Mouse (Mus musculus) Patski (cell line): ENCODE measurements around the gene Gls. TPM values are rescaled to one million over a fixed set of nuclear protein-coding genes. Genes with fewer than 3 reads are reported as not detected.

ENCODE experiments used
- ATAC-seq: fragments of 100-300 bp; one replicate; pipeline ENCODE4 v1.8.0; 2021
- CTCF ChIA-PET: fragments of 350-600 bp; sonication (Branson Sonifier 250); formaldehyde crosslinking; loops from one replicate; lab custom pipeline; 2022; ENCODE audit warnings: inconsistent platforms; lab: Charles Lee
- POLR2A ChIA-PET: fragments of 350-600 bp; sonication (Branson Sonifier 250); formaldehyde crosslinking; loops from one replicate; lab custom pipeline; 2022; ENCODE audit warnings: antibody characterized with exemption, inconsistent platforms; lab: Charles Lee
- DNase-seq: peaks from one replicate; pipeline ENCODE4 v3.0.0-alpha.2; 2011; ENCODE audit warnings: low read depth, low spot score
- H3K27me3 ChIP-seq: fragments of 371-371 bp; one replicate; pipeline ENCODE4 v1.5.1; 2021
- CTCF ChIP-seq: fragments of 100-300 bp; IDR thresholded peaks from one replicate; pipeline ENCODE4 v1.5.1; 2021
- in situ Hi-C: fragments of 300-500 bp; cut with MboI; formaldehyde crosslinking; loops from 3 replicates; pipeline ENCODE4 v1.11.1; 2018; ENCODE audit warnings: low pct_unique_long_range_greater_than_20kb, mixed read lengths
- polyA plus RNA-seq: library from polyadenylated mRNA; unstranded; gene quantifications from one replicate; pipeline ENCODE4 v1.2.3, GENCODE M21; 2021

Gene Gls
- polyA plus RNA-seq, 1 experiment from 2014 or later, result 174 TPM

- no peak for TF ChIP-seq CTCF
- DNase-seq (peak; percentile 66), ATAC-seq (peak; percentile 72)
- CTCF ChIA-PET, result interaction anchor here (1.3 to 2.1 kb wide), 5 partner anchors 9 to 21 kb away, joined by 4 to 10 read pairs (median 4); partner anchors contain the start of gene Gls
- in situ Hi-C loops, result no loop called here
- no peaks in the 10 kb centered on the region for H3K27me3 ChIP-seq
- POLR2A ChIA-PET, result interaction anchor here (0.6 to 1.5 kb wide), 3 partner anchors 10 to 42 kb away, joined by 3 to 5 read pairs (median 4); partner anchors contain the start of gene Gls
Observed at GRCm38 (mm10) chr1:52251038-52251735, 18.2 kb upstream of the Gls start.

- ATAC-seq (no peak), DNase-seq (no peak)
- CTCF ChIA-PET, result interaction anchor here (0.5 kb wide), 1 partner anchor 10 kb away, joined by 3 read pairs; no protein-coding TSS in a partner anchor
- no peaks in the 10 kb centered on the region for H3K27me3 ChIP-seq
- POLR2A ChIA-PET, result no interaction called here
- in situ Hi-C loops, result no loop called here
- TF ChIP-seq CTCF, result no peak
Observed at GRCm38 (mm10) chr1:52248899-52249556, 16.0 kb upstream of the Gls start.

GRCm38 (mm10) chr1:52242270-52242669 lies 9.2 kb upstream of the Gls start:
- no peak for DNase-seq
- in situ Hi-C loops, result no loop called here
- no peak for TF ChIP-seq CTCF
- POLR2A ChIA-PET, result interaction anchor here (0.9 to 1.6 kb wide), 2 partner anchors 9 to 11 kb away, joined by 3 to 5 read pairs; no protein-coding TSS in a partner anchor
- ATAC-seq, result no peak
- CTCF ChIA-PET, result interaction anchor here (1.6 kb wide), 2 partner anchors 9 to 11 kb away, joined by 4 to 10 read pairs; no protein-coding TSS in a partner anchor
- no peaks in the 10 kb centered on the region for H3K27me3 ChIP-seq

GRCm38 (mm10) chr1:52232766-52233140 lies 279 bp downstream of the Gls start:
- POLR2A ChIA-PET, result interaction anchor here (0.9 to 1.8 kb wide), 10 partner anchors 9 to 78 kb away, joined by 3 to 5 read pairs (median 4); no protein-coding TSS in a partner anchor
- no peak for TF ChIP-seq CTCF
- no peak for DNase-seq

GRCm38 (mm10) chr1:52231939-52232765 lies 880 bp downstream of the Gls start:
- in situ Hi-C loops, result no loop called here
- ChIA-PET CTCF (interaction anchor here (0.9 to 1.1 kb wide), 3 partner anchors 14 to 62 kb away, joined by 3 to 4 read pairs (median 3); no protein-coding TSS in a partner anchor), POLR2A (interaction anchor here (0.5 to 1.8 kb wide), 9 partner anchors 9 to 78 kb away, joined by 3 to 4 read pairs (median 3); no protein-coding TSS in a partner anchor)
- peak; percentile 17 for ATAC-seq
- no peaks in the 10 kb centered on the region for H3K27me3 ChIP-seq
- DNase-seq, result no peak
- TF ChIP-seq CTCF, result no peak

More at GRCm38 (mm10) chr1:52232766-52233140, 279 bp downstream of the Gls start:
- no peaks in the 10 kb centered on the region for H3K27me3 ChIP-seq
- no peak for ATAC-seq
- CTCF ChIA-PET, result interaction anchor here (1.0 to 1.1 kb wide), 3 partner anchors 14 to 61 kb away, joined by 3 to 4 read pairs (median 4); no protein-coding TSS in a partner anchor
- in situ Hi-C loops, result no loop called here

- ATAC-seq (no peak), DNase-seq (no peak)
- in situ Hi-C loops, result no loop called here
- TF ChIP-seq CTCF, result no peak
- no peaks in the 10 kb centered on the region for H3K27me3 ChIP-seq
- ChIA-PET CTCF (interaction anchor here (1.8 kb wide), 1 partner anchor 20 kb away, joined by 4 read pairs; no protein-coding TSS in a partner anchor), POLR2A (interaction anchor here (1.2 kb wide), 1 partner anchor 24 kb away, joined by 3 read pairs; no protein-coding TSS in a partner anchor)
Observed at GRCm38 (mm10) chr1:52230404-52230803, 2.6 kb downstream of the Gls start.

GRCm38 (mm10) chr1:52228178-52228577 lies 4.9 kb downstream of the Gls start:
- in situ Hi-C loops, result no loop called here
- no peaks in the 10 kb centered on the region for H3K27me3 ChIP-seq
- no peak for ATAC-seq
- POLR2A ChIA-PET, result no interaction called here
- no peak for DNase-seq
- CTCF ChIA-PET, result no interaction called here
- TF ChIP-seq CTCF, result no peak

GRCm38 (mm10) chr1:52226416-52226815 lies 6.6 kb downstream of the Gls start:
- in situ Hi-C loops, result no loop called here
- no peak for TF ChIP-seq CTCF
- ChIA-PET POLR2A (no interaction called here), CTCF (no interaction called here)
- ATAC-seq, result no peak
- no peaks in the 10 kb centered on the region for H3K27me3 ChIP-seq
- no peak for DNase-seq

- ChIA-PET CTCF (interaction anchor here (1.6 kb wide), 1 partner anchor 19 kb away, joined by 5 read pairs; no protein-coding TSS in a partner anchor), POLR2A (no interaction called here)
- in situ Hi-C loops, result no loop called here
- H3K27me3 ChIP-seq, result no peaks in the 10 kb centered on the region
- peak; percentile 62 for TF ChIP-seq CTCF
- no peak for ATAC-seq
- DNase-seq, result no peak
Observed at GRCm38 (mm10) chr1:52216766-52217165, 16.3 kb downstream of the Gls start.
